Mouse (Mus musculus): Measurements from ENCODE around the gene Ift43. TPM values are rescaled to one million over a fixed set of nuclear protein-coding genes. Genes with fewer than 3 reads are reported as not detected.

Gene Ift43
- polyA plus RNA-seq, 2 experiments = 3.3 to 7.3 TPM

GRCm38 (mm10) chr12:86039751-86040150 lies 42.6 kb upstream of the Ift43 start:
- 72% methylated on average over 6 of the region's 6 CpGs for WGBS (ENCODE audit: insufficient replicate concordance)
- Histone ChIP-seq H3K4me1 (replicated peaks; ENCODE audit: control insufficient read depth in 2 of 2, insufficient read depth in 2 of 2, low read length in 1 of 2) (no peaks in the 10 kb centered on the region), H3K36me3 (replicated peaks; ENCODE audit: control insufficient read depth, insufficient read depth, low read depth) (no peaks in the 10 kb centered on the region), H3K4me3 (ENCODE audit: insufficient read depth in 1 of 2, low read depth in 2 of 2, low read length in 2 of 2) (no peak overlapping the region), H3K9me3 (ENCODE audit: control insufficient read depth, low read length) (no peaks in the 10 kb centered on the region), H3K4me2 (ENCODE audit: low read depth) (no peak overlapping the region), H3K27ac (no peak overlapping the region), H3K9ac (replicated peaks) (no peak overlapping the region), H3K27me3 (ENCODE audit: control insufficient read depth, insufficient read depth, low read length) (no peaks in the 10 kb centered on the region)
- no peak for DNase-seq (ENCODE audit: low read depth in 3 of 3, low spot score in 3 of 3)
- no peak for ATAC-seq (ENCODE audit: insufficient read depth)
- no peak for TF ChIP-seq CTCF (IDR thresholded peaks at IDR 0.05; ENCODE audit: low read depth)
- no peak for TF ChIP-seq EP300 (IDR thresholded peaks at IDR 0.05; ENCODE audit: low read depth)

GRCm38 (mm10) chr12:86046141-86046540 lies 36.2 kb upstream of the Ift43 start:
- TF ChIP-seq EP300 (IDR thresholded peaks at IDR 0.05; ENCODE audit: low read depth) = no peak
- no peak for TF ChIP-seq CTCF (IDR thresholded peaks at IDR 0.05; ENCODE audit: low read depth)
- Histone ChIP-seq H3K36me3 (replicated peaks; ENCODE audit: control insufficient read depth, insufficient read depth, low read depth) (no peaks in the 10 kb centered on the region), H3K4me1 (replicated peaks; ENCODE audit: control insufficient read depth in 2 of 2, insufficient read depth in 2 of 2, low read length in 1 of 2) (0 out of 4 replicates have a peak, but pooled peaks cover 0 to 3% of the 10 kb centered on the region in 2 experiments), H3K4me3 (ENCODE audit: insufficient read depth in 1 of 2, low read depth in 2 of 2, low read length in 2 of 2) (no peak overlapping the region), H3K9me3 (ENCODE audit: control insufficient read depth, low read length) (no peaks in the 10 kb centered on the region), H3K4me2 (ENCODE audit: low read depth) (no peak overlapping the region), H3K27ac (no peak overlapping the region), H3K9ac (replicated peaks) (no peak overlapping the region), H3K27me3 (ENCODE audit: control insufficient read depth, insufficient read depth, low read length) (no peaks in the 10 kb centered on the region)
- DNase-seq (ENCODE audit: low read depth in 3 of 3, low spot score in 3 of 3) (no peak), ATAC-seq (ENCODE audit: insufficient read depth) (no peak)
- WGBS (ENCODE audit: insufficient replicate concordance) = 60% methylated on average over 5 of the region's 5 CpGs

- Histone ChIP-seq H3K4me2 (ENCODE audit: low read depth) (no peak overlapping the region), H3K27me3 (ENCODE audit: control insufficient read depth, insufficient read depth, low read length) (no peaks in the 10 kb centered on the region), H3K4me3 (ENCODE audit: insufficient read depth in 1 of 2, low read depth in 2 of 2, low read length in 2 of 2) (no peak overlapping the region), H3K36me3 (replicated peaks; ENCODE audit: control insufficient read depth, insufficient read depth, low read depth) (no peaks in the 10 kb centered on the region), H3K9ac (replicated peaks) (no peak overlapping the region), H3K4me1 (replicated peaks; ENCODE audit: control insufficient read depth in 2 of 2, insufficient read depth in 2 of 2, low read length in 1 of 2) (peaks cover 0 to 6% of the 10 kb centered on the region in 2 experiments; a peak in 2 of 4 replicates), H3K9me3 (ENCODE audit: control insufficient read depth, low read length) (no peaks in the 10 kb centered on the region), H3K27ac (no peak overlapping the region)
- no peak for TF ChIP-seq CTCF (IDR thresholded peaks at IDR 0.05; ENCODE audit: low read depth)
- TF ChIP-seq EP300 (IDR thresholded peaks at IDR 0.05; ENCODE audit: low read depth) = no peak
- ATAC-seq (ENCODE audit: insufficient read depth) (no peak), DNase-seq (ENCODE audit: low read depth in 3 of 3, low spot score in 3 of 3) (no peak)
- WGBS (ENCODE audit: insufficient replicate concordance) = 53% methylated on average over 2 of the region's 2 CpGs
Measured at GRCm38 (mm10) chr12:86046776-86047175, 35.6 kb upstream of the Ift43 start.

DNA sequence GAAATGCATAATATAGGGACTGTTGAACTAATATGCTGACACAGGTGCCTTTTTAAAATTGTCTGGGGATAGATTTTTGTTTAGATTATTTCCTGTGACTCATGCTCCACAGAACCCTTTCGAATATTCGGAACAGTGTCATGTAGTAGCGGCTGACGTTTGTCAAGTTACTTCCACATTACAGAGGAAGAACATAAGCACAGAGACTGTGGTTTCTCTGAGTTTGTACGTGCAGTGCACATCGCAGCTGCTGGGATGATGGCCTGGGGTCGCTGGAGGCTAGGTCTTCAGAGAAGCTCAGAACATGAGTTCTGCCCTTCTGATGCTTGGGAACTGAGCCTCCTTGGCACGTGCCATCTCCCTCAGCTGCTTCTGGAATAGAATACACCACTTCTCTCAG lies 35.0 kb upstream of the Ift43 start:
- Histone ChIP-seq H3K27ac (no peak overlapping the region), H3K36me3 (replicated peaks; ENCODE audit: control insufficient read depth, insufficient read depth, low read depth) (no peaks in the 10 kb centered on the region), H3K4me1 (replicated peaks; ENCODE audit: control insufficient read depth in 2 of 2, insufficient read depth in 2 of 2, low read length in 1 of 2) (peaks cover 0 to 7% of the 10 kb centered on the region in 2 experiments; a peak in 2 of 4 replicates), H3K9ac (replicated peaks) (no peak overlapping the region), H3K27me3 (ENCODE audit: control insufficient read depth, insufficient read depth, low read length) (no peaks in the 10 kb centered on the region), H3K4me2 (ENCODE audit: low read depth) (no peak overlapping the region), H3K9me3 (ENCODE audit: control insufficient read depth, low read length) (no peaks in the 10 kb centered on the region), H3K4me3 (ENCODE audit: insufficient read depth in 1 of 2, low read depth in 2 of 2, low read length in 2 of 2) (no peak overlapping the region)
- 38% methylated on average over 8 of the region's 8 CpGs for WGBS (ENCODE audit: insufficient replicate concordance)
- TF ChIP-seq EP300 (IDR thresholded peaks at IDR 0.05; ENCODE audit: low read depth) (no peak), CTCF (IDR thresholded peaks at IDR 0.05; ENCODE audit: low read depth) (no peak)
- no peak for DNase-seq (ENCODE audit: low read depth in 3 of 3, low spot score in 3 of 3)
- ATAC-seq (ENCODE audit: insufficient read depth) = no peak

DNA sequence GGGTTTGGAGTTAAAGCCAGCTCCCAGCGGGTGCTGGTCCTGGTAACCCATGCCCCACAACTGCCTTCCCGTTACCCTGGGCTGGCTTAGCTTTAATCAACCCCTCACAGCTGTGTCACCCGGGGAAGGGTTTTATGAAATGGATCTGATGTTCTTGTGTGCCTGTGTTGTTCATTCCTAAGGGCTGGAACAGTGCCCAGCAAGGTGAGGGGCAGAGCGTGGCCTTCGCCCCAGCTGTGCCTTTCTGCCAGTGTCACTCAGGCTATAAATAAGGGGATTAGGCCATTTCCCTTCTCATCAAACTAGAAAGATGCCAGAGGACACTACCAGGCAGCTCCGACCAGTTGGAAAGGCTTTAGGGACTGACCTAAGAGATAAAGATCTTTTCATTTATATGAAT lies 32.5 kb upstream of the Ift43 start:
- peaks cover 0 to 7% of the 10 kb centered on the region in 2 experiments; a peak in 2 of 4 replicates for H3K4me1 ChIP-seq (replicated peaks; ENCODE audit: control insufficient read depth in 2 of 2, insufficient read depth in 2 of 2, low read length in 1 of 2)
- H3K27me3 ChIP-seq (ENCODE audit: control insufficient read depth, insufficient read depth, low read length) = no peaks in the 10 kb centered on the region
- H3K4me3 ChIP-seq (ENCODE audit: insufficient read depth in 1 of 2, low read depth in 2 of 2, low read length in 2 of 2) = no peak overlapping the region
- TF ChIP-seq CTCF (IDR thresholded peaks at IDR 0.05; ENCODE audit: low read depth) = no peak
- no peak for TF ChIP-seq EP300 (IDR thresholded peaks at IDR 0.05; ENCODE audit: low read depth)
- DNase-seq (ENCODE audit: low read depth in 3 of 3, low spot score in 3 of 3) (no peak), ATAC-seq (ENCODE audit: insufficient read depth) (no peak)
- no peak overlapping the region for H3K9ac ChIP-seq (replicated peaks)
- no peak overlapping the region for H3K27ac ChIP-seq
- H3K9me3 ChIP-seq (ENCODE audit: control insufficient read depth, low read length) = no peaks in the 10 kb centered on the region
- WGBS (ENCODE audit: insufficient replicate concordance) = 73% methylated on average over 6 of the region's 6 CpGs
- no peak overlapping the region for H3K4me2 ChIP-seq (ENCODE audit: low read depth)
- H3K36me3 ChIP-seq (replicated peaks; ENCODE audit: control insufficient read depth, insufficient read depth, low read depth) = no peaks in the 10 kb centered on the region
